Mouse (Mus musculus): ENCODE measurements around the gene Zfp235.

DNA sequence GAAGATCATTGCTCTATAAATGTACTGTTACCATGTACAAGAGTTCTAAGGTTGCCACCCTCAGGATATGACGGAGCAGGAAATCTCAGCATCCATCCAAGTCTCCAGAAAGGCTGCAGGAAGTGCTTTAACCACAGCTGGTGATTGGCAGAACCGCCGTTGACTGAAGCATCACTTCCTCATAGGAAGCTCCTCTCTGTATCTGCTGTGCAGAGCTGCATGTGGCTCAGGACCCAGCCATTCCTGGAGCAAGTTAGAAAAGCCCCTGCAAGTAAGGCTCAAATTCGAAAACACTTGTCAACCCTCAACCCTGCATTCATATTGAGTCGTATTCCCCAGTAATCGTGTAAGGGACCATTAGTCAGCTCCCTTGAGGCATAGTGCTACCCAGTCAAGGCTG lies 8.6 kb downstream of the Zfp235 start:
- TF ChIP-seq POLR2A (IDR thresholded peaks at IDR 0.05; ENCODE audit: insufficient read depth, low read length) (no peak), EP300 (IDR thresholded peaks at IDR 0.05; ENCODE audit: insufficient read depth, low read depth, low read length) (no peak)
